19 mouse cellular contexts compared by ENCODE assay signal in the genomic region with DNA sequence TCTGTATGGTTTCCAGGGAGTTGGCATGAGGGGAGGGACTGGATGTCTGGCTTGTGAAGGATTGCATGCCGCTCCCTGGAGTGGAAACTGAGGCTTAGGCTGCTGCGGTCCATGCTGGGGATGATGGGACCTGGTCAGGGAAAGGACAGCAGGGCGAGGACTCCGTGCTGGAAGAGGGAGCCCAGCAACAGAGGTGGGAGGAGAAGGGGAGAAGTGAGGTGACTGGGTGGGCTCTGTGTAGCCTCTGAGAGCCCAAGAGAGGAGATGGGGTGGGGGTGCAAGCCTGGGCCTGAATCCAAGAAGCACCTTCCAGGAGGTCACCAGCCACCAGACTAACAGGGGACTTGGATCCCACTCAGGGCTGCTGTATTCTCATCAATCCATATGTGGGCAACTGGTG. TPM values are rescaled to one million over a fixed set of nuclear protein-coding genes. Genes with fewer than 3 reads are reported as not detected.
A peak's percentile ranks its signal among the peaks of the same experiment; 100 is the strongest.
DNase-seq lines count a peak whose midpoint lies in the region; ATAC-seq and TF ChIP-seq lines count a peak whose summit lies in the region.
"Had no signal": no experiment of that assay in that cellular context is flagged by ENCODE, and none has a peak within 500 bp of the region (broad histone marks: within the 10 kb centered on the region; RNA-seq: fewer than 3 reads in every experiment).

No protein-coding gene starts in this region.

- H3K4me1 ChIP-seq in heart, embryonic 16.5 days (ENCODE audit: control insufficient read depth, insufficient read depth, low read length), result peaks cover 32% of the 10 kb centered on the region
- peaks cover 7% of the 10 kb centered on the region; the same call in 1 of the 2 replicates for H3K4me1 ChIP-seq in heart, embryonic 11.5 days (ENCODE audit: control insufficient read depth, insufficient read depth, low read length)
- no peaks in the 10 kb centered on the region for H3K4me1 ChIP-seq in neural tube, embryonic 11.5 days (ENCODE audit: control insufficient read depth, insufficient read depth, low read length)

- H3K4me3 ChIP-seq in heart, embryonic 16.5 days (ENCODE audit: low read length), result no peak overlapping the region
- no peak overlapping the region for H3K4me3 ChIP-seq in heart, embryonic 11.5 days (ENCODE audit: low read depth, low read length)
- H3K4me3 ChIP-seq in left cerebral cortex, adult 2 months, result peak overlapping the region; percentile 21
- H3K4me3 ChIP-seq in neural tube, embryonic 11.5 days (ENCODE audit: low read depth, low read length), result no peak overlapping the region
- H3K4me3 ChIP-seq: neural tube, embryonic 15.5 days; stomach, embryonic 15.5 days had no signal

- H3K4me2 ChIP-seq in heart, embryonic 16.5 days (ENCODE audit: low read depth, low read length), result peak overlapping the region; percentile 26; the same call in 1 of the 2 replicates
- no peak overlapping the region for H3K4me2 ChIP-seq in heart, embryonic 11.5 days
- no peak overlapping the region for H3K4me2 ChIP-seq in neural tube, embryonic 11.5 days (ENCODE audit: low read depth)
- H3K4me2 ChIP-seq: neural tube, embryonic 15.5 days; stomach, embryonic 15.5 days had no signal

- no peak overlapping the region for H3K27ac ChIP-seq in heart, embryonic 16.5 days (ENCODE audit: low read length)
- H3K27ac ChIP-seq in heart, embryonic 11.5 days (ENCODE audit: low read depth, low read length), result no peak overlapping the region
- peak overlapping the region; percentile 90 for H3K27ac ChIP-seq in left cerebral cortex, adult 2 months
- 0 out of 2 replicates have a peak overlapping the region, but pooled peaks have one; percentile 34 for H3K27ac ChIP-seq in neural tube, embryonic 11.5 days (ENCODE audit: low read depth, low read length)
- H3K27ac ChIP-seq: neural tube, embryonic 15.5 days; stomach, embryonic 15.5 days had no signal

- intact Hi-C loops in left cerebral cortex, adult 2 months (cut with DNase I), result no loop called here

- 0 out of 2 replicates have a peak overlapping the region, but pooled peaks have one; percentile 8 for H3K9ac ChIP-seq in heart, embryonic 16.5 days (ENCODE audit: low read length)
- H3K9ac ChIP-seq in heart, embryonic 11.5 days (ENCODE audit: low read depth, low read length), result no peak overlapping the region
- no peak overlapping the region for H3K9ac ChIP-seq in neural tube, embryonic 11.5 days (ENCODE audit: low read length)
- H3K9ac ChIP-seq: neural tube, embryonic 15.5 days; stomach, embryonic 15.5 days had no signal

- TF ChIP-seq CTCF in left cerebral cortex, adult 2 months (IDR thresholded peaks at IDR 0.05), result no peak

- 75% methylated on average over 4 of the region's 4 CpGs for whole genome bisulfite sequencing in heart, embryonic 16.5 days
- 66% methylated on average over 4 of the region's 4 CpGs for WGBS in heart, embryonic 11.5 days (ENCODE audit: insufficient replicate concordance)
- 74% methylated on average over 4 of the region's 4 CpGs for WGBS in neural tube, embryonic 11.5 days

- ATAC-seq in heart, embryonic 16.5 days (replicated peaks; ENCODE audit: extremely low read depth, insufficient read depth, low FRiP score), result no peak
- no peak for ATAC-seq in heart, embryonic 11.5 days (replicated peaks; ENCODE audit: insufficient number of reproducible peaks, low FRiP score, low TSS enrichment)
- ATAC-seq in neural tube, embryonic 11.5 days (ENCODE audit: insufficient read depth, low FRiP score, low TSS enrichment), result no peak
- ATAC-seq: CD4-positive, CD25-positive, alpha-beta regulatory T cell, adult 4 months; forebrain, embryonic 14.5 days; inflammation-experienced regulatory T-cells, adult 6 months had no signal

- peaks cover 17% of the 10 kb centered on the region for H3K27me3 ChIP-seq in heart, embryonic 16.5 days (ENCODE audit: control insufficient read depth, insufficient read depth, low read length)
- H3K27me3 ChIP-seq in heart, embryonic 11.5 days (ENCODE audit: control insufficient read depth, insufficient read depth, low read length), result peaks cover 34% of the 10 kb centered on the region
- H3K27me3 ChIP-seq in neural tube, embryonic 11.5 days (ENCODE audit: control insufficient read depth, insufficient read depth, low read length), result peaks cover 13% of the 10 kb centered on the region

- DNase-seq in adrenal gland, adult (ENCODE audit: inconsistent age in 2 of 2, low spot score in 1 of 2), result peak; percentile 15 to 51
- DNase-seq in adrenal gland, postnatal 4 days (ENCODE audit: low spot score in 2 of 2), result no peak
- no peak for DNase-seq in left cerebral cortex, adult 2 months (ENCODE audit: extremely low spot score in 1 of 2, low spot score in 2 of 2)
- no peak for DNase-seq in left cerebral cortex, adult 11 months (ENCODE audit: low spot score)
- no peak for DNase-seq in neural tube, embryonic 11.5 days (ENCODE audit: low spot score)
- no peak for DNase-seq in neural tube, embryonic 10.5 days (ENCODE audit: extremely low spot score, low spot score)
- DNase-seq: cerebellum, adult 11-12 months; cerebellum, postnatal 25 days; heart, postnatal 4 days; lung, postnatal 10 days; thymus, adult 2 months had no signal

- no peaks in the 10 kb centered on the region for H3K9me3 ChIP-seq in heart, embryonic 16.5 days (replicated peaks; ENCODE audit: control insufficient read depth, low read length)
- no peaks in the 10 kb centered on the region for H3K9me3 ChIP-seq in heart, embryonic 11.5 days (replicated peaks; ENCODE audit: control insufficient read depth, low read length)
- H3K9me3 ChIP-seq in neural tube, embryonic 11.5 days (ENCODE audit: control insufficient read depth, low read length), result no peaks in the 10 kb centered on the region
- H3K9me3 ChIP-seq: G1E; neural tube, embryonic 15.5 days; stomach, embryonic 15.5 days had no signal

- H3K36me3 ChIP-seq in heart, embryonic 16.5 days (ENCODE audit: control insufficient read depth, insufficient read depth), result no peaks in the 10 kb centered on the region
- H3K36me3 ChIP-seq in heart, embryonic 11.5 days (ENCODE audit: control insufficient read depth, insufficient read depth, low read length), result no peaks in the 10 kb centered on the region
- no peaks in the 10 kb centered on the region for H3K36me3 ChIP-seq in neural tube, embryonic 11.5 days (ENCODE audit: control insufficient read depth, insufficient read depth, low read length)
- H3K36me3 ChIP-seq: G1E; neural tube, embryonic 15.5 days; stomach, embryonic 15.5 days had no signal

RNA-seq across cellular contexts. Expression of a gene that starts 34.8 kb away (rescaled TPM):
- 100 to 1,000 TPM; 105 to 129 TPM for total RNA-seq in adrenal gland, postnatal 4 days (2021)
- polyA plus RNA-seq in heart, embryonic 16.5 days (2015; fragmentation: Nextera tagmentation; extraction: Ambion mirVana), result 12.7 and 21.1 TPM in 2 replicates
- 5.8 and 5.9 TPM in 2 replicates for polyA plus RNA-seq in heart, embryonic 11.5 days (2014; fragmentation: Nextera tagmentation; extraction: Ambion mirVana)
- 100 to 1,000 TPM; 372 to 375 TPM for total RNA-seq in left cerebral cortex, adult 2 months (2021)
- 23.2 and 26.2 TPM in 2 replicates for polyA plus RNA-seq in neural tube, embryonic 11.5 days (2014; fragmentation: Nextera tagmentation; extraction: Ambion mirVana)
- polyA plus RNA-seq: G1E had no signal

RNA-seq across cellular contexts. Expression of a gene that starts 45.6 kb away (rescaled TPM):
- total RNA-seq in adrenal gland, postnatal 4 days (2021), result 10 to 100 TPM in 1 of 2 experiments, 1 to 10 TPM in 1; 7.2 to 21.2 TPM
- 2.0 and 7.8 TPM in 2 replicates for polyA plus RNA-seq in heart, embryonic 16.5 days (2015; fragmentation: Nextera tagmentation; extraction: Ambion mirVana)
- 0.89 TPM in 1 of 2 replicates, not detected in the other for polyA plus RNA-seq in heart, embryonic 11.5 days (2014; fragmentation: Nextera tagmentation; extraction: Ambion mirVana)
- 1 to 10 TPM; 1.6 to 3.4 TPM for total RNA-seq in left cerebral cortex, adult 2 months (2021)
- polyA plus RNA-seq in neural tube, embryonic 11.5 days (2014; fragmentation: Nextera tagmentation; extraction: Ambion mirVana), result not detected in 2 replicates
- total RNA-seq: G1E had no signal
- polyA plus RNA-seq: forebrain, embryonic 14.5 days; thymus, adult 2 months had no signal

Comparison
In these comparisons a context has a peak if more than half of its experiments do, and no peak if none do; other contexts are left out.
1. DNase-seq: peak in adrenal gland, adult (2 of 2); none in adrenal gland, postnatal 4 days (0 of 2), left cerebral cortex, adult 2 months (0 of 2), left cerebral cortex, adult 11 months (single experiment), neural tube, embryonic 11.5 days (single experiment) and neural tube, embryonic 10.5 days (single experiment).
2. H3K27ac ChIP-seq: peak in left cerebral cortex, adult 2 months (single experiment) and neural tube, embryonic 11.5 days (single experiment); none in heart, embryonic 16.5 days (single experiment) and heart, embryonic 11.5 days (single experiment).